Mouse (Mus musculus): ENCODE measurements around the gene Bcl7c. TPM values are rescaled to one million over a fixed set of nuclear protein-coding genes. Genes with fewer than 3 reads are reported as not detected.
"Not testable (repeated sequence)": the region's sequence is repeated elsewhere in the genome, so short reads cannot be mapped to it uniquely, and the experiment has no call there.

The Bcl7c gene
- polyA plus RNA-seq, 1 experiment from 2014 or later, result 41.1 TPM

DNA sequence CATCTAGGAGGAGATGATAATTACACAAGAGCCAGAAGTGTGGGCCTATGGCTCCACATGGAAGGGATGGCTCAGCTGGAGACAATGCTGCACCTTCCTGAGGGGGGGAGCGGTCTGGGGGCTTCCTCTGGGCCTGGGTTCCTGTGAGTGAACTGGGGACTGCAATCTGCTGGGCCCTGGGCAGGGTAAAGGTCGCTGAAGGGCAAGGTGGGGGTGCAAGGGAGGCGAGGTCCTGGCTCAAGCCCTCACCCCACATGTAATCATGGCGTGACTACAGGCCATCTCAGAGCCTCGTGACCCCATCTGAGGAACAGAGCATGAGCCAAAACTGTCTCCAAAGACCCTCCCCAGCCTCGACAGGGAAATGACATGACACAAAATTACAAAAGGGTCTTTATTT is 4.1 kb downstream of the Bcl7c start:
- no peak overlapping the region for H3K4me2 ChIP-seq (ENCODE audit: low read length)
- H3K36me3 ChIP-seq (ENCODE audit: control insufficient read depth, insufficient read depth, low read length), result peaks cover 62% of the 10 kb centered on the region
- H3K4me3 ChIP-seq (ENCODE audit: control insufficient read depth in 1 of 2, insufficient read depth in 1 of 2, low read depth in 1 of 2, low read length in 2 of 2), result no peak overlapping the region
- 81% methylated on average over 6 of the region's 6 CpGs for WGBS
- no peaks in the 10 kb centered on the region for H3K9me3 ChIP-seq (ENCODE audit: control insufficient read depth, low read length)
- no peak overlapping the region for H3K9ac ChIP-seq (ENCODE audit: low read length)
- no peak overlapping the region for H3K27ac ChIP-seq (replicated peaks in 1 of 2; ENCODE audit: control insufficient read depth in 1 of 2, insufficient read depth in 1 of 2, low read depth in 2 of 2, low read length in 2 of 2)
- peaks cover 12 to 15% of the 10 kb centered on the region in 2 experiments; a peak in 3 of 4 replicates for H3K4me1 ChIP-seq (ENCODE audit: control insufficient read depth in 2 of 2, insufficient read depth in 2 of 2, low read length in 2 of 2)
- ATAC-seq (ENCODE audit: insufficient number of reproducible peaks, insufficient read depth, low FRiP score, low read depth), result no peak
- no peaks in the 10 kb centered on the region for H3K27me3 ChIP-seq (ENCODE audit: control insufficient read depth, insufficient read depth, low read length)

DNA sequence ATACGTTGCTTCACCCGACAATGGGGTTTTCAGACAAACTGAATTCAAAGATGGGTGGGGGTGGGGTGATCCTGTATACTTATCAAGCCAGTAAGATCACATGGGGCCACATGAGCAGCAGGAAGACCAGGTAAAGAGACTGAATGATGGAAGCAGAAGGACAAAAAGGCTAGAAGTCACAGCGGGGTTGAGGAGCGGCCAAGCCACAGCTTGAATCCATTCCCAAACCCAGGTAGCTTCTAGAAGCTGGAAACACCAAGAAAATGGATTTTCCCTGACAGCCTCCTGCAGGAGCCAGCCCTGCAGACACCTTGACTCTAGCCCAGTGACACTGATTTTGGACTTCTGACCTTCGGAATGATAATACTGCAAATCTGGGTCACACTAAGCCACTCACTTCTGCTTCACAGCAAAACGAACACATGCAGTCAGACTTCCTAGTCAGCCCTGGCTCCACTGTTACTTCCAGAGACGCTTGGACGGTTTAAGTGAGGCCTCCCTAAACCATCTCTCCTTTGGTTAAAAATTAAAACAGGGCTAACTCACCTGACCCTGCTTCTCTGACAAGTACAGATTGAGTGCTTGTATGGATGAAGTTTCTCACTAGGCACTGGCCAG is 5.1 kb downstream of the Bcl7c start:
- no peak for ATAC-seq (ENCODE audit: insufficient number of reproducible peaks, insufficient read depth, low FRiP score, low read depth)
- Histone ChIP-seq H3K9ac (ENCODE audit: low read length) (no peak overlapping the region), H3K4me2 (ENCODE audit: low read length) (no peak overlapping the region), H3K27ac (replicated peaks in 1 of 2; ENCODE audit: control insufficient read depth in 1 of 2, insufficient read depth in 1 of 2, low read depth in 2 of 2, low read length in 2 of 2) (no peak overlapping the region), H3K27me3 (ENCODE audit: control insufficient read depth, insufficient read depth, low read length) (no peaks in the 10 kb centered on the region), H3K9me3 (ENCODE audit: control insufficient read depth, low read length) (no peaks in the 10 kb centered on the region), H3K4me3 (ENCODE audit: control insufficient read depth in 1 of 2, insufficient read depth in 1 of 2, low read depth in 1 of 2, low read length in 2 of 2) (no peak overlapping the region), H3K36me3 (ENCODE audit: control insufficient read depth, insufficient read depth, low read length) (peaks cover 70% of the 10 kb centered on the region), H3K4me1 (ENCODE audit: control insufficient read depth in 2 of 2, insufficient read depth in 2 of 2, low read length in 2 of 2) (peaks cover 10 to 12% of the 10 kb centered on the region in 2 experiments; a peak in 3 of 4 replicates)
- WGBS, result 88% methylated on average over 8 of the region's 8 CpGs

GRCm38 (mm10) chr7:127700712-127701331 is 7.9 kb downstream of the Bcl7c start:
- WGBS, result 71% methylated on average over 3 of the region's 3 CpGs
- no peak overlapping the region for H3K27ac ChIP-seq (replicated peaks in 1 of 2; ENCODE audit: control insufficient read depth in 1 of 2, insufficient read depth in 1 of 2, low read depth in 2 of 2, low read length in 2 of 2)

DNA sequence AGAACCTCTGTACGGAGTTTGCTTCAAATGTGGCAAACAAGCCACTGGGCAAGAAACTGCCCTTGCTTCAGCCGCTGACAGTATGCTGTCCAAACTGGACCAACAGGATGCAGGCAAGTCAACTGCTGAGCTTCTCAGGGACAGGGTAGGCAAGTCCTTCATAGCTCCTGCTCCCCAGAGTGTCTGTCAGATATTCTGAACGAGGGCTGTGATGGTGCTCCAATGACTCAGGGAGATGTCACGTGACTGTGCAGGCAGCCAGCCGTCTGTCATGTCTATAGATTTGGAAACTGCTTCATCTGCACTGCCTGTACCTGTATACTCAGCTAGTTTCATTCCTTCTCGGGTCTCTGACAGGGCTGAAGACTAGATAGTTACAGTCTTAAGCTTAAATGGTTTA is 9.7 kb downstream of the Bcl7c start:
- no peak for ATAC-seq (ENCODE audit: insufficient number of reproducible peaks, insufficient read depth, low FRiP score, low read depth)
- WGBS, result 61% methylated on average over 6 of the region's 6 CpGs
- no peak overlapping the region for H3K4me3 ChIP-seq (ENCODE audit: control insufficient read depth in 1 of 2, insufficient read depth in 1 of 2, low read depth in 1 of 2, low read length in 2 of 2)
- no peaks in the 10 kb centered on the region for H3K4me1 ChIP-seq (ENCODE audit: control insufficient read depth in 2 of 2, insufficient read depth in 2 of 2, low read length in 2 of 2)
- no peak overlapping the region for H3K9ac ChIP-seq (ENCODE audit: low read length)
- H3K36me3 ChIP-seq (ENCODE audit: control insufficient read depth, insufficient read depth, low read length), result peaks cover 46% of the 10 kb centered on the region
- H3K27ac ChIP-seq (replicated peaks in 1 of 2; ENCODE audit: control insufficient read depth in 1 of 2, insufficient read depth in 1 of 2, low read depth in 2 of 2, low read length in 2 of 2), result no peak overlapping the region
- H3K9me3 ChIP-seq (ENCODE audit: control insufficient read depth, low read length), result no peaks in the 10 kb centered on the region
- no peak overlapping the region for H3K4me2 ChIP-seq (ENCODE audit: low read length)
- no peaks in the 10 kb centered on the region for H3K27me3 ChIP-seq (ENCODE audit: control insufficient read depth, insufficient read depth, low read length)

More at GRCm38 (mm10) chr7:127700712-127701331, 7.9 kb downstream of the Bcl7c start:
- no peaks in the 10 kb centered on the region for H3K27me3 ChIP-seq (ENCODE audit: control insufficient read depth, insufficient read depth, low read length)
- peaks cover 55% of the 10 kb centered on the region for H3K36me3 ChIP-seq (ENCODE audit: control insufficient read depth, insufficient read depth, low read length)
- H3K9ac ChIP-seq (ENCODE audit: low read length), result no peak overlapping the region
- no peaks in the 10 kb centered on the region for H3K4me1 ChIP-seq (ENCODE audit: control insufficient read depth in 2 of 2, insufficient read depth in 2 of 2, low read length in 2 of 2)
- no peak overlapping the region for H3K4me3 ChIP-seq (ENCODE audit: control insufficient read depth in 1 of 2, insufficient read depth in 1 of 2, low read depth in 1 of 2, low read length in 2 of 2)
- no peak for ATAC-seq (ENCODE audit: insufficient number of reproducible peaks, insufficient read depth, low FRiP score, low read depth)
- H3K9me3 ChIP-seq (ENCODE audit: control insufficient read depth, low read length), result no peaks in the 10 kb centered on the region
- no peak overlapping the region for H3K4me2 ChIP-seq (ENCODE audit: low read length)

- H3K4me2 ChIP-seq (ENCODE audit: low read length), result not testable (repeated sequence)
Measured at GRCm38 (mm10) chr7:127693730-127694129, 15.0 kb downstream of the Bcl7c start.

GRCm38 (mm10) chr7:127693290-127693689 is 15.4 kb downstream of the Bcl7c start:
- no peak for ATAC-seq (ENCODE audit: insufficient number of reproducible peaks, insufficient read depth, low FRiP score, low read depth)
- Histone ChIP-seq H3K4me2 (ENCODE audit: low read length) (no peak overlapping the region), H3K9ac (ENCODE audit: low read length) (no peak overlapping the region), H3K4me3 (ENCODE audit: control insufficient read depth in 1 of 2, insufficient read depth in 1 of 2, low read depth in 1 of 2, low read length in 2 of 2) (no peak overlapping the region), H3K27ac (replicated peaks in 1 of 2; ENCODE audit: control insufficient read depth in 1 of 2, insufficient read depth in 1 of 2, low read depth in 2 of 2, low read length in 2 of 2) (no peak overlapping the region), H3K36me3 (ENCODE audit: control insufficient read depth, insufficient read depth, low read length) (peaks cover 6% of the 10 kb centered on the region; the same call in 1 of the 2 replicates), H3K27me3 (ENCODE audit: control insufficient read depth, insufficient read depth, low read length) (no peaks in the 10 kb centered on the region), H3K4me1 (ENCODE audit: control insufficient read depth in 2 of 2, insufficient read depth in 2 of 2, low read length in 2 of 2) (peaks cover 14 to 26% of the 10 kb centered on the region in 2 experiments), H3K9me3 (ENCODE audit: control insufficient read depth, low read length) (no peaks in the 10 kb centered on the region)
- WGBS, result 89% methylated on average over 8 of the region's 8 CpGs

More at GRCm38 (mm10) chr7:127693730-127694129, 15.0 kb downstream of the Bcl7c start:
- H3K9ac ChIP-seq (ENCODE audit: low read length); H3K4me3 ChIP-seq (ENCODE audit: control insufficient read depth in 1 of 2, insufficient read depth in 1 of 2, low read depth in 1 of 2, low read length in 2 of 2); H3K27me3 ChIP-seq (ENCODE audit: control insufficient read depth, insufficient read depth, low read length); H3K9me3 ChIP-seq (ENCODE audit: control insufficient read depth, low read length); ATAC-seq (ENCODE audit: insufficient number of reproducible peaks, insufficient read depth, low FRiP score, low read depth); H3K36me3 ChIP-seq (ENCODE audit: control insufficient read depth, insufficient read depth, low read length); H3K27ac ChIP-seq (replicated peaks in 1 of 2; ENCODE audit: control insufficient read depth in 1 of 2, insufficient read depth in 1 of 2, low read depth in 2 of 2, low read length in 2 of 2): not testable (repeated sequence)
- H3K4me1 ChIP-seq (ENCODE audit: control insufficient read depth in 2 of 2, insufficient read depth in 2 of 2, low read length in 2 of 2), result peaks cover 14 to 22% of the 10 kb centered on the region in 2 experiments
- WGBS, result 87% methylated on average over 7 of the region's 7 CpGs

- Histone ChIP-seq H3K4me2 (ENCODE audit: low read length) (peak overlapping the region; percentile 72), H3K4me1 (ENCODE audit: control insufficient read depth in 2 of 2, insufficient read depth in 2 of 2, low read length in 2 of 2) (peaks cover 20 to 32% of the 10 kb centered on the region in 2 experiments), H3K27ac (replicated peaks in 1 of 2; ENCODE audit: control insufficient read depth in 1 of 2, insufficient read depth in 1 of 2, low read depth in 2 of 2, low read length in 2 of 2) (peak overlapping the region; percentile 97), H3K4me3 (ENCODE audit: control insufficient read depth in 1 of 2, insufficient read depth in 1 of 2, low read depth in 1 of 2, low read length in 2 of 2) (peak overlapping the region; percentile 32 to 43), H3K36me3 (ENCODE audit: control insufficient read depth, insufficient read depth, low read length) (peaks cover 6% of the 10 kb centered on the region; the same call in 1 of the 2 replicates), H3K9ac (ENCODE audit: low read length) (peak overlapping the region; percentile 63), H3K27me3 (ENCODE audit: control insufficient read depth, insufficient read depth, low read length) (no peaks in the 10 kb centered on the region), H3K9me3 (ENCODE audit: control insufficient read depth, low read length) (no peaks in the 10 kb centered on the region)
- WGBS, result 4% methylated on average over 15 of the region's 15 CpGs
- ATAC-seq (ENCODE audit: insufficient number of reproducible peaks, insufficient read depth, low FRiP score, low read depth), result peak; percentile 77
Measured at GRCm38 (mm10) chr7:127691221-127691989, 17.3 kb downstream of the Bcl7c start.

Data from heart, embryonic 14.5 days (tissue).